Mouse (Mus musculus): Measurements from ENCODE around the gene Ggta1. TPM values are rescaled to one million over a fixed set of nuclear protein-coding genes. Genes with fewer than 3 reads are reported as not detected.

Ggta1 gene
- polyA plus RNA-seq, 1 experiment from 2014 or later, result 16.4 TPM

GRCm38 (mm10) chr2:35427559-35427958 is 35.5 kb downstream of the Ggta1 start:
- WGBS, result 27% methylated on average over 2 of the region's 2 CpGs
- Histone ChIP-seq H3K27me3 (ENCODE audit: insufficient read depth, low read length) (no peaks in the 10 kb centered on the region), H3K27ac (ENCODE audit: low read depth) (no peak overlapping the region), H3K4me2 (no peak overlapping the region), H3K9me3 (ENCODE audit: low read depth, low read length) (no peaks in the 10 kb centered on the region), H3K9ac (no peak overlapping the region), H3K36me3 (ENCODE audit: insufficient read depth) (peaks cover 6% of the 10 kb centered on the region; the same call in 1 of the 2 replicates), H3K4me3 (ENCODE audit: low read depth, low read length) (no peak overlapping the region), H3K4me1 (ENCODE audit: insufficient read depth) (peaks cover 8% of the 10 kb centered on the region)
- DNase-seq, result no peak
- no peak for TF ChIP-seq CTCF (IDR thresholded peaks at IDR 0.05; ENCODE audit: low read depth)
- no peak for ATAC-seq (ENCODE audit: insufficient read depth)

GRCm38 (mm10) chr2:35423711-35424339 is 39.2 kb downstream of the Ggta1 start:
- ATAC-seq (ENCODE audit: insufficient read depth), result no peak

GRCm38 (mm10) chr2:35422384-35422783 is 40.6 kb downstream of the Ggta1 start:
- H3K4me3 ChIP-seq (ENCODE audit: low read depth, low read length), result no peak overlapping the region
- H3K4me1 ChIP-seq (ENCODE audit: insufficient read depth), result no peaks in the 10 kb centered on the region
- no peak overlapping the region for H3K27ac ChIP-seq (ENCODE audit: low read depth)
- WGBS, result 83% methylated on average over 3 of the region's 3 CpGs
- H3K9ac ChIP-seq, result no peak overlapping the region
- peaks cover 6% of the 10 kb centered on the region; the same call in 1 of the 2 replicates for H3K36me3 ChIP-seq (ENCODE audit: insufficient read depth)
- H3K9me3 ChIP-seq (ENCODE audit: low read depth, low read length), result no peaks in the 10 kb centered on the region
- no peak overlapping the region for H3K4me2 ChIP-seq
- no peak for ATAC-seq (ENCODE audit: insufficient read depth)
- no peak for DNase-seq
- no peak for TF ChIP-seq CTCF (IDR thresholded peaks at IDR 0.05; ENCODE audit: low read depth)
- H3K27me3 ChIP-seq (ENCODE audit: insufficient read depth, low read length), result no peaks in the 10 kb centered on the region

More at GRCm38 (mm10) chr2:35423711-35424339, 39.2 kb downstream of the Ggta1 start:
- no peak overlapping the region for H3K9ac ChIP-seq
- H3K36me3 ChIP-seq (ENCODE audit: insufficient read depth), result peaks cover 6% of the 10 kb centered on the region; the same call in 1 of the 2 replicates
- no peaks in the 10 kb centered on the region for H3K27me3 ChIP-seq (ENCODE audit: insufficient read depth, low read length)
- no peak for DNase-seq
- no peaks in the 10 kb centered on the region for H3K4me1 ChIP-seq (ENCODE audit: insufficient read depth)
- TF ChIP-seq CTCF (IDR thresholded peaks at IDR 0.05; ENCODE audit: low read depth), result no peak
- no peak overlapping the region for H3K27ac ChIP-seq (ENCODE audit: low read depth)
- WGBS, result 87% methylated on average over 1 of the region's 1 CpGs
- no peak overlapping the region for H3K4me2 ChIP-seq
- H3K9me3 ChIP-seq (ENCODE audit: low read depth, low read length), result no peaks in the 10 kb centered on the region
- no peak overlapping the region for H3K4me3 ChIP-seq (ENCODE audit: low read depth, low read length)

- H3K27ac ChIP-seq (ENCODE audit: low read depth), result no peak overlapping the region
- no peak for TF ChIP-seq CTCF (IDR thresholded peaks at IDR 0.05; ENCODE audit: low read depth)
- peaks cover 6% of the 10 kb centered on the region; the same call in 1 of the 2 replicates for H3K36me3 ChIP-seq (ENCODE audit: insufficient read depth)
- WGBS, result 33% methylated on average over 1 of the region's 1 CpGs
- no peak overlapping the region for H3K4me2 ChIP-seq
- no peak for ATAC-seq (ENCODE audit: insufficient read depth)
- no peak overlapping the region for H3K9ac ChIP-seq
- no peak overlapping the region for H3K4me3 ChIP-seq (ENCODE audit: low read depth, low read length)
- no peak for DNase-seq
- H3K27me3 ChIP-seq (ENCODE audit: insufficient read depth, low read length), result no peaks in the 10 kb centered on the region
- H3K4me1 ChIP-seq (ENCODE audit: insufficient read depth), result no peaks in the 10 kb centered on the region
- no peaks in the 10 kb centered on the region for H3K9me3 ChIP-seq (ENCODE audit: low read depth, low read length)
These were observed 42.4 kb downstream of the Ggta1 start for GRCm38 (mm10) chr2:35420681-35421080.

GRCm38 (mm10) chr2:35419671-35420070 is 43.4 kb downstream of the Ggta1 start:
- Histone ChIP-seq H3K4me2 (no peak overlapping the region), H3K36me3 (ENCODE audit: insufficient read depth) (peaks cover 6% of the 10 kb centered on the region; the same call in 1 of the 2 replicates), H3K4me3 (ENCODE audit: low read depth, low read length) (no peak overlapping the region), H3K4me1 (ENCODE audit: insufficient read depth) (no peaks in the 10 kb centered on the region), H3K27me3 (ENCODE audit: insufficient read depth, low read length) (no peaks in the 10 kb centered on the region), H3K9me3 (ENCODE audit: low read depth, low read length) (no peaks in the 10 kb centered on the region), H3K9ac (no peak overlapping the region), H3K27ac (ENCODE audit: low read depth) (no peak overlapping the region)
- 93% methylated on average over 2 of the region's 2 CpGs for WGBS
- no peak for DNase-seq
- ATAC-seq (ENCODE audit: insufficient read depth), result no peak
- no peak for TF ChIP-seq CTCF (IDR thresholded peaks at IDR 0.05; ENCODE audit: low read depth)

- ATAC-seq (ENCODE audit: insufficient read depth) (no peak), DNase-seq (no peak)
- H3K4me2 ChIP-seq, result no peak overlapping the region
- TF ChIP-seq CTCF (IDR thresholded peaks at IDR 0.05; ENCODE audit: low read depth), result no peak
- no peak overlapping the region for H3K9ac ChIP-seq
- H3K27ac ChIP-seq (ENCODE audit: low read depth), result no peak overlapping the region
- H3K36me3 ChIP-seq (ENCODE audit: insufficient read depth), result peaks cover 6% of the 10 kb centered on the region; the same call in 1 of the 2 replicates
- H3K27me3 ChIP-seq (ENCODE audit: insufficient read depth, low read length), result no peaks in the 10 kb centered on the region
- 98% methylated on average over 4 of the region's 4 CpGs for WGBS
- no peaks in the 10 kb centered on the region for H3K4me1 ChIP-seq (ENCODE audit: insufficient read depth)
- no peaks in the 10 kb centered on the region for H3K9me3 ChIP-seq (ENCODE audit: low read depth, low read length)
- no peak overlapping the region for H3K4me3 ChIP-seq (ENCODE audit: low read depth, low read length)
These were observed 43.8 kb downstream of the Ggta1 start for GRCm38 (mm10) chr2:35419243-35419642.

- DNase-seq (no peak), ATAC-seq (ENCODE audit: insufficient read depth) (no peak)
- Histone ChIP-seq H3K4me2 (no peak overlapping the region), H3K9ac (no peak overlapping the region), H3K27ac (ENCODE audit: low read depth) (no peak overlapping the region), H3K27me3 (ENCODE audit: insufficient read depth, low read length) (no peaks in the 10 kb centered on the region), H3K4me3 (ENCODE audit: low read depth, low read length) (no peak overlapping the region), H3K4me1 (ENCODE audit: insufficient read depth) (no peaks in the 10 kb centered on the region), H3K9me3 (ENCODE audit: low read depth, low read length) (no peaks in the 10 kb centered on the region), H3K36me3 (ENCODE audit: insufficient read depth) (no peaks in the 10 kb centered on the region; the same call in 1 of the 2 replicates)
- WGBS, result 52% methylated on average over 1 of the region's 1 CpGs
- TF ChIP-seq CTCF (IDR thresholded peaks at IDR 0.05; ENCODE audit: low read depth), result no peak
These were observed 45.8 kb downstream of the Ggta1 start for GRCm38 (mm10) chr2:35417231-35417630.

Measured in lung, embryonic 14.5 days (tissue).